Mouse (Mus musculus): ENCODE data around the gene Pcca.
"Not testable (repeated sequence)": the region's sequence is repeated elsewhere in the genome, so short reads cannot be mapped to it uniquely, and the experiment has no call there.

Gene Pcca

DNA sequence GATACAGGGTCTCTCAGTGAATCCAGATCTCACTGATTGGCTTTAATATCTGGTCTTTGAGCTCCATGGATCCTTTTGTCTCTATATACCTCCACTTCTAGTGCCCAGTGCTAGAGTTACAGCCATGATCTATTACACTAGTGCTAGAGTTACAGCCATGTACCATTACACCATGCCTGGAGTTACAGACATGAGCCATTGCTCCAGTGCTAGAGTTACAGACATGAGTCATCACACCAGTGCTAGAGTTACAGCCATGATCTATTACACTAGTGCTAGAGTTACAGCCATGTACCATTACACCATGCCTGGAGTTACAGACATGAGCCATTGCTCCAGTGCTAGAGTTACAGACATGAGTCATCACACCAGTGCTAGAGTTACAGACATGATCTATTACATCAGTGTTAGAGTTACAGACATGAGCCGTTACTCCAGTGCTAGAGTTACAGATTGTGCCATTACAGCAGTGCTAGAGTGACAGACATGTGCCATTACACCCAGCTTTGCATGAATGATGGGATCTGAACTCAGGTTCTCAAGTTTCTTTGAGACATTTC, 26.8 kb downstream of the Pcca start:
- DNase-seq (ENCODE audit: low read depth, low spot score): peak; percentile 59

DNA sequence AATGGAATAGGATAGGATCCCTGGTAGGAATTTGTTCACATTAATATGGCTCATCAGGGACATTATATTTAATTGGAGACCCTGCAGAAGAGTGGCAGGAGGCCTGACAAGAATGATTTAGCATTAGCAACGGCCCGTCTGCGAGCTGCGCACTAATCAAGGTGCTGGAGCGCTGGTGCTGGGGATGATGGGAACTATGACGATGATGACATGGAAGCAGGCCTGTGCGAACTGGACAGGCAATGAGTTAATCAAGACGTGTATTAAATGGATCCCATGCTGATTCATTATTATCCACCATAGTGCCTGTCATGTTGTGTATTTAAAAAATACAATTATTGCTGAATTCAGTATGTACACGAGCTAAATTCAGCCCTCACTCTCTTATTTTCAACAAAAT, 36.7 kb downstream of the Pcca start:
- no peak for DNase-seq (ENCODE audit: low read depth, low spot score)

DNA sequence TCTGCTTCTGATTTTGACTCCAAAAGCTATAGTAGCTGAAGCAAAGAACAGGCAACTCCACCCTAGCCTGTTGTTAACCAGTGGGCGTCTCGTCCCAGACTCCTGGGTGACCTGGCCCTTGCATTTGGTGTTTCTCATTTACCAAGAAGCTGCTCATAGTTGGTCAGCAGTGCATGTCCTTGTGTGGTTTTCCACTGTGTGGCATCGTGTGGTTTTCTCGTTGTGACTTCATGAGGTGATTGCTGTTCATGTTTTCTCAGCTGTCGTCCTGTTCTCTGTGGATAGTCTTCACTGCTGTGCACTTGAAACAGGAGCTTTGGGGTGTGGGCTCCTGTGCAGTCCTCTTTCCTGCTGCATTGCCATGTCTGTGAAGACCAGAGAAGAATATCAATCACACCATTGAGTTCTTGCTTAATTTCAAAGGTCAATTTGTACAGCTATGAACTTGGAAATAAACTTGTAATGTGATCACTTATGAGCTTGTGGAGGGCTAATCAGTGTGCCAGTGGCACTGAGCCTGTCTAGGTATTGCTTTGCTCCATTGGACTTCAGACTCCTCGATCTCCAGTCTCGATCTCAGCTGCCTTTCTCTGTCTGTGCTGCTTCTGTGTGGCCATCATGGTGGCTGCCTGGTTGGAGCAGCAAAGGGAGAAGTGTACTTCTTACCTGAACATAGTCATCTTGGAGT, 40.1 kb downstream of the Pcca start:
- DNase-seq (ENCODE audit: low read depth, low spot score): no peak

DNA sequence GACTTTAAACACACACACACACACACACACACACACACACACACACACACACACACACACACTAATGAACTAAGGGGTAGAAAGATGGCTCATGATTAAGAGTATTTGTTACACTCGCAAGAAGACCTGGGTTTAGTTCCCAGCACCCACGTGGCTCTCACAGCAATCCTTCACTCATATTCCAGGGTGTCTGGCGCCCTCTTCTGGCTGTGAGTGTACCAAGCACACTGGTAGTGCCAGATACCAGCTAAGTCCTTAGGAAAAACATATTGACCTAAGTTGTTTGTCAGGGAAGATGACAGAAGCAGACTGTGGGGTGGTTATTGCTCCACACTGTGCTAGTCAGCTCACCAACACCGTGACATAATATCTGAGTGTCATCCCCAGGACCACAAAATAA, 43.7 kb downstream of the Pcca start:
- no peak for DNase-seq (ENCODE audit: low read depth, low spot score)

DNA sequence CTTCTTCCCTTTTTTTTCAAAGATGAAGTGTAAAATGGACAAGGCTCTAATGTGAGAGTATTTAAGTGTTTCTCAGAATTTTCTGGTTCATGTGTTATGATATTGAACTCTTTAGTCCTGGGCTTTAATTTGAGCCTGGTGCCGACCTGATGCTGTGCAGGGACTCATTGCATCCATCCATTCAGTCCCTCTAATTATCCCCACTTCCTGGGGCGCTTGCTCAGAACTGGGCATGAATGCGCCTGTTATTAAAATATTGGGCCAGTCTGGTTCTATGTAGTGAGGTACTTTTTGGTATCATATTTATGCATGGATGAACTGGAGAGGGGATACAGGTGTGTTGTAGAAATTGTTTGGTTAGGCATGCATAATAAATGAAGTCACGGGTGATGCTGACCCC, 47.9 kb downstream of the Pcca start:
- no peak for DNase-seq (ENCODE audit: low read depth, low spot score)

DNA sequence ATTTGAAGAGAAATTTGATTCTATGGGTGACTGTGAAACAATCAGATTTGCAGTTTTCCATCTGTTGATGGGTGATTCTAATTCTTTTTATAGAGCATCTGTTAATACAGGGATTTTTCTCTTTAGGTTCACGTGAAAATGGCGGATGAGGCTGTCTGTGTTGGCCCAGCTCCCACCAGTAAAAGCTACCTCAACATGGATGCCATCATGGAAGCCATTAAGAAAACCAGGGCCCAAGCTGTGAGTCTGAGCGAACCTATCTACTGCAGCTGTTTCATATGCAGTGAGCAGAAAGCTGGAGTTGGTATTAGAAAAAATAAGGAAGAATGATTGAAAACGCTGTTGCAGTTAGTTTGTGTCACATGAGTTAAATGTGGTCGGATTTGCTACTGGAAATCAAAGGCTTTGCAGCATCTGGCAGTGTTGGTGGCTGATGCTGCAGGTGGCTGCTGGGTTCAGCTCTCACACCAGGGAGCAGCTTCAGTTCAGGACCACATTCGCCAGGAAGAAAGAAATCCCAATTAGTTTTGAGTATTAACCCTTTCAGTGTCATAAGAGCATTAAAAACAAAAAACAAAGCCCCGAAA, 48.5 kb downstream of the Pcca start:
- no peak for DNase-seq (ENCODE audit: low read depth, low spot score)

DNA sequence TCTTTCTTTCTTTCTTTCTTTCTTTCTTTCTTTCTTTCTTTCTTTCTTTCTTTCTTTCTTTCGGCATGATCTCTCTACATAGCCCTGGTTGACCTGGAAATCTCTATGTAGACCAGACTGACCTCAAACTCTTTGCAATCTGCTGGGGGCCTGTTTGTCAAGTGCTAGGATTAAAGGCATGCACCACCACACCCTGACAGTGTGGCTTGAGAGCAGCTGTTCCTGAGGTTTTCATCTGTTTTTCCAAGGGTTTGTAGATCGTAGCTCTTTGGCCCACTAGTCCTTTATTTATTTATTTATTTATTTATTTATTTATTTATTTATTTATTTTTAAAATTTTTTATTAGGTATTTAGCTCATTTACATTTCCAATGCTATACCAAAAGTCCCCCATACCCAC, 50.0 kb downstream of the Pcca start:
- DNase-seq (ENCODE audit: low read depth, low spot score): not testable (repeated sequence)

DNA sequence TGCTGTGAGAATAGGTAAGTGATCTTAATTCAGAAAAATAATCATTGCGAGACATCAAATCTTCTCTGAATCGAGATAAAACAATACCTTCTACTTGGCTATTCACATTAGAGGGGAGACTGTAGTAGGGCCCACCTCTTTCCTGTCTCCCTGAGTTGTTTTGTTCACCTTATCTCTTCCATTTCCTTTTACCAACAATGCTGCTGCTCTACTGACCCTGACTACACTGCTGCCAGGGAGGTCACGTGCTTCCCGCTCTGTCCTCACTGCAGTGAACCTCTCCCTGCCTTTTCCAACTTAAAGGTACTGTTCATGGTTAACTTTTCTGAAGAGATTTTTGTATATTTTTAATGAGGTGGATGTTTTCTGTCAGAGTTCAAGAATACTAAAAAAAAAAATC, 52.8 kb downstream of the Pcca start:
- DNase-seq (ENCODE audit: low read depth, low spot score): no peak

DNA sequence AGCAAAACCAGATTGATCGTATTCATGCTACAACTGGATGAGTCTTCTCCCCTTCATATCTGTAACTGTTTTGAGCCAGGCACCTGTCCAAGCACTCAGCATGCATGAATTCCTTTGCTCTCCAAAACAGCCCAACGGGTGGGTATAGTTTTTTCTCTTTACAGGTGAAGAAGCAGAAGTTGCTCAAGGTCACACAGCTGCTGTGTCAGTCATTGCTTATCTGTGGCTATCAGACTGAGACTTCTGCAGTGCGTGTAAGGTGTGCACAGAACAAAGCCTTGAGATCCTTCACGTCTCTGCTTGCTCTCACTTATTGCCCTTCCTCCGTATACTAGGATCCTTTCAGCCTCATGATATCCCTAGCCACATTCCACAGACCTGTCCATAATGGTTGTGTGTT, 63.4 kb downstream of the Pcca start:
- no peak for DNase-seq (ENCODE audit: low read depth, low spot score)

DNA sequence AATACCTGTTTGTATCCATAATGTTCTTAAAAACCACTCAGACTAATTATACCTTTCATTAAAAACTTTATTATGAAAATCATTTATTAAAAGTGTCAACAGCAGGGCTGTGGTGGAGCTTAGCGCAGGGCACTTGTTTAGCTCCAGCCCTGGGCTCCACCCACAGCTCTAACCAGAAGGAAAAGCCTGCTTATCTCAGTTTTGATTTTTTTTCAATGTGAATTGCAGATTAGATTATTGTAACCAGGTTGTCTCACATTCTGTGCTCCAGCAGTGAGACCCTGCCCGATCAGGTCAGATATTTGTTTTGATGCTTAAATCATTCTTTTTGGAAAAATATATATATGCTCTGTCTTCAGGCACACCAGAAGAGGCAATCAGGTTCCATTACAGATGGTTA, 64.7 kb downstream of the Pcca start:
- DNase-seq (ENCODE audit: low read depth, low spot score): no peak

DNA sequence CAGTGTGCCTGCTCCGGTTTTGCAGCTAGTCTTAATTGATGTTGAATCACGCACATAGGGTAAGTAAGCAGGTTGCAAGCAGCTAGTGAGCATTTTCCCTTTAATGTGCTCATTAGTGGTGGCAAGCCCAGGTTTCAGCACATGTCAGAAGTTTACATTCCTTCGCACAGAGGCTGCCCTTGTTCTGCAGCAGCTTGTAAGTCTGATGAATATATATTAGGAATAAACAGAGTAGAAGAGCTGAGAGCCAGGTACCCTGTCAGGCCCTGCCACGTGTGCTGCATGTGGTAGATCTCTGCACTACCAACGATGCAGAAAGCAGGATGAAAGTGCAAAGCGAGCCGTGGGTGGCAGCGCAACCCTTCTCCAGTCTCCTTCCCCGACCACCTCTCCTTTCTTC, 65.7 kb downstream of the Pcca start:
- no peak for DNase-seq (ENCODE audit: low read depth, low spot score)

DNA sequence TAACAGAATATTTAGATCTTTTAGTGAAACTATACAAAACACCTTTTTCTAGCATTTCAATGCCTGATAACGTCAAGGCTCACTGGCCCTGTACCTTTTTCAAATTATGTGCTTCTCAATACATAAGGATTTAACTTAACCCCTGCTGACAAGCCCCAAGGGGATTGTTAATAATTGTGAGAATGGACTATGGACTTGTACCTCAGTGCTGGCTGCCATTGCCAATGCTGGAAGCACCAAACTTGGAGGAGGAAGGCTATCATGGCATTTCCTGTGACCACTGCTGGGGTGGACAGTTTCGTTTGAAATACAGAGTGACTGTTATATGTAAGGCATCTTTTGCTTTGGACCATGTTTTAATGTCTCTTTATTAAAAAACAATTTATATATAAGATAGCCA, 68.6 kb downstream of the Pcca start:
- no peak for DNase-seq (ENCODE audit: low read depth, low spot score)

DNA sequence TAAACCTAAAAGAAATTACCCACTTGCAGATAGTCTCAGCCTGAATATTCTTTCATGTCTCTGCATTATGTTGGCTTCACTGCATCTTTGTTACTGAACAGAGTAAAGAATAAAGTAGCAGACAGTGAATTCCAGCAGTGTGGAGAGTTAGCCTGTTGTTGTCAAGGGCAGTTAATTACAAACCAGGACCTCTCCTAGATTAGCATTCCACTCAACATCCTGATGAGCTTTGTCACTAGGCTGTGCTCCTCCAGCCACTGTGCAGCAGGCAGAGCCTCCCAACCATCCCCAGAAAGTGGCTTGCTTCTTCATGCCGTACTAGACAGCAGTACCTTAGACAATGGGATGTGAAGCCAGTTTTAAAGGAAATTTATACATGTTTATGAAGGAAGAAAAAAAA, 72.4 kb downstream of the Pcca start:
- DNase-seq (ENCODE audit: low read depth, low spot score): no peak

DNA sequence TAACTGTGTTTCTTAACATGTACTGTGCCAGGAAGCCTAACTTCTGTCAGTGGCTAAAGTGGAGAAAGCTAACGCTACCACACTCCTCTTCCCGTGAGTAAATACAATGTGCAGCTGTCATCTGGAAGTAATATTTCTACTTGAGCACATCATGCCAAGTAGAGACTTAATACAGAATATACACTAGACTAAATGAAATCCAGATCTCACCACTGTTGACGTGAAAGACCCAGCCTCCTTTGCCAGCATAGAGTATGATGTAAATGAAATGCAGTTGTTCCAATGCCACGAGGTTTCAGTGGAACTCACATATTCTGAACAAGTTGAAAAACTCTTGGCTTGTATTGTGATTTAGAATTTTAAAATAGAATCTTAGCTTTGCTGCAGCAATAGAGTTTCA, 73.3 kb downstream of the Pcca start:
- no peak for DNase-seq (ENCODE audit: low read depth, low spot score)

DNA sequence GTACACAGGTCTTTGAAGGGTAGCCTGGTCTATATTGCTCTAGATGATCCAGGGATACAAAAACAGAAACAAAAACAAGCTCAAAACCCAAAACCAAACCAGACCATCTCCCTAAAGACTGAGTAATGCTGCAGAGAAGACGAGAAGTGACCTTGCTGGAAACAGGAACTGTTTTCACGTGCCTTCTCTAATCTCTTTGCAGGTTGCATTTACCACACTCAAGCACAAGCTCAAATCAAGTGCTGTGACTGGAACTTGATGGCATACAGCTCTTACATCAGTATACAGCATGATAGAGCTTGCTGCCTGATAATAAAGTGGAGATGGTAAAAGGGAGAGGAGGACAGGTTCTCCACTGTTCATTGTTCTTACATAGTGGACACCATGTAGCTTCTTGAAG, 74.2 kb downstream of the Pcca start:
- DNase-seq (ENCODE audit: low read depth, low spot score): no peak

DNA sequence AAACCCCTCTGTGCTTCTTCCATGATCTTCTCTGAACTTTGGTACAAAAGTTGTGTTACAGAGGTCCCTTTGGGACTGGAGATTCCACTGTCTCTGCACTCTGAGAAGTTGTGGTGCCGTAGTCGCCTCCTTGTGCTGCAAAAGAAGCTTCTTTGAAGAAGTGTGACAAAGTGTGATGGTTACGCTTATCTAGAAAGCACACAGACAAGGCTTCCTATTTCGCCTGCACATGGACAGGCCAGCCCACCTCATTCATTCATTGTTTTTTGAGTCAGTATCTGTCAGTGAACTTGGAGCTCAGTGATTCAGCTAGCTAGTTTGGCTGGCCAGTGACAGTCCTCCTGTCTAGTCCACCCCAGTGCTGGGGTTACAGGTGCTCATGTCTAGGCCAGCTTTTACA, 76.9 kb downstream of the Pcca start:
- DNase-seq (ENCODE audit: low read depth, low spot score): no peak

DNA sequence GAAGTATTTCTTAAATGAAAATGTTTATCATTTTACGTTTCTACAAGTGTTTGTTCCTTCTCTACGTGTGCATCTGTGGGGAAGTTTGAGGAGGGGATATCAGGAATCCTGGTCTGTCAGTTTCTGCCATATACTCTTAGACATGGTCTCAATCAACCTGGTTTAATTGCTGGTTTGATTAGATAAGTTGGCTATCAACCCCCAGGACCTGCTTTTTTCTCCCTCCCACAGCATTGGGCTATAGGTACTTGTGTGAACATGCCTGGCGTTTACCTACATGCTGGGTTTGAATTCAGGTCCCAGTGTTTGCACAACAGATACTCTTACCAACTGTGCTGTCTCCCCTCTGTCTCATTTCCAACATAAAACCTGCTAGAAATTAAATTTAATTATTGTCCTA, 78.2 kb downstream of the Pcca start:
- no peak for DNase-seq (ENCODE audit: low read depth, low spot score)

DNA sequence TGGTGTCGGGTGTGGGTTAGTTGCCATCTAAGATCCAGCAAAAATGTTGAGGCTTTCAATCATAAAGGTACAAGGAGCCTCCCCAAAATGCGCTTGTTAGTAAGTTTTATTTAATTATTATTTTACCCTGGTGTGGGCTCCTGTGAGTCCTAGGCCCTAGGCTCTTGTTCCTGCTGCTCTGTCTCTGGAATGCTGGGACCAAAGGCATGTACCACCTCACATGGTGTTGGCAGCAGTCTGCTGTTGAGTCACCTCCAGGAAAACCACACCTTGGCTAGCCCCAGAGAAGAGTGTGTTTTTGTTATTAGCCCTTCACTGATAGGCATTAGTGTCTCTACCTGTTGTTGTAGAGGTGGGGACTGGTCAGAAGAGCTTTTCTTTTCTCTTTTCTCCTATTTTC, 83.5 kb downstream of the Pcca start:
- DNase-seq (ENCODE audit: low read depth, low spot score): no peak

DNA sequence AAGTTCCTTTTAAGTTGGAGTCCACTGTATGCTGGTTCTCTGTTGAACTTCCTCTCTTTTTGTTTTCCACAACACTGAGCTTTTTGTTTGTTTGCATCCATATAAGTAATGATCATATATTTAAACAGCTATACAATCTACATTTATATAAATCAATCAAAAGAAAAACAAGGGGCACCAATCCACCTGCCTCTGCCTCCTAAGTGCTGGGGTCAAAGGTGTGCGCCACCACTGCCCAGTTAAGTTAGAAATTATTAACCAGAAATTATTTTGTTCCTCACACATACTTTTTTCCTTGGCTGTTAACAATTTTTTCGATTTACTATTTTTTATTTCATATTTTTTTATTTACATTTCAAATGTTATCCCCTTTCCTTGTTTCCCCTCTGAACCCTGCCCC, 99.3 kb downstream of the Pcca start:
- DNase-seq (ENCODE audit: low read depth, low spot score): no peak

DNA sequence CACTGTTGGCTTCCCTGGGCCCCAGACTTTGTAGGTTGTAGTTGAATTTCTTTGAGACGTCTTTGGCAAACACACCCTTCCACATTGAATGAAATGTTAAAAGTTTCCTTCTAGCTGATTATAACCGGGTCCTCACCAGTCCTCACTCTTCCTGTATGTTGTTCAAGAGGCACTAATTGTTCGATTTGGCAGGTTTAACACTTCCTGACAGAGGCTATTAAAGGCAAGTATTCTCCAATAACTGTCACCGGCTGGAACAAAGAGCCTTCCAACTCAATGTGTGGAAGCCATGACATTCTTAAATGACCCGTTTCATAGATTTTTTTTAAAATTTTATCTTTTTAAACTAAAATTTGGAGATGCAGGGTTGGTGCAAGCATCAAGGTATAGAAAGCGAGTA, 102.5 kb downstream of the Pcca start:
- no peak for DNase-seq (ENCODE audit: low read depth, low spot score)

DNA sequence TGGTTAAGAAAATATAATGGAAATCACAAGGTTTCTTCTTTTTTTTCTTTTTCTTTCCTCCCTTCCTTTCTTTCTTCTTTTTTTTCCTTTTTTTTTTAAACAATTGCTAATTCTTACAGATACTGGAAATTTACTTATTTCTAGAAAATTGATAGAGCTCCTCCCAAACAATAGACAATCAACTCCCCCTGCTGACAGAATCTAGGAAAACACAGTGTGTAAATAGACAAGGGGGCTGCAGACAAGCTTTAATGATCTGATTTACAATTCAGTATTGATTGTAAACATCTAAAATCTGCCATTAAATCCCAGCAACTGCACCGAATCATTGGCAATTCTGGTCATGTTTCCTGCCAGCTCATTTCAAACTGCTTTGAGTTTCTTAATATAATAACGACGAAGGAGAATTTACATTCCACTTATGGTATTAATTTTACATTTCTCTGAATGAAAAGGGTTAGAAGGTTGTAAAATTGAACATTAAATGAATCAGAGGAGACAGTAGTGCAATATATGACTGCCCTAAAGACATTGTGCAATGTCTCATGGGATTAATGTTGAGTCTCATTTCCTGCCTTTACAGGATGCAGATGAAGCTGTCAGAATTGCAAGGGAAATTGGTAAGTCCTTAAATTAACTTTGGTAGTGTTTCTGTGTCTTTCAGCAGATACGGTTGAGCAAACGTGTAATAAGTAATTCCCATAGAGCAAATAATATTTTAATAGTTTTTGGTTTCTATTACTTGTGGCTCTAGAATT, 103.9 kb downstream of the Pcca start:
- DNase-seq (ENCODE audit: low read depth, low spot score): no peak

DNA sequence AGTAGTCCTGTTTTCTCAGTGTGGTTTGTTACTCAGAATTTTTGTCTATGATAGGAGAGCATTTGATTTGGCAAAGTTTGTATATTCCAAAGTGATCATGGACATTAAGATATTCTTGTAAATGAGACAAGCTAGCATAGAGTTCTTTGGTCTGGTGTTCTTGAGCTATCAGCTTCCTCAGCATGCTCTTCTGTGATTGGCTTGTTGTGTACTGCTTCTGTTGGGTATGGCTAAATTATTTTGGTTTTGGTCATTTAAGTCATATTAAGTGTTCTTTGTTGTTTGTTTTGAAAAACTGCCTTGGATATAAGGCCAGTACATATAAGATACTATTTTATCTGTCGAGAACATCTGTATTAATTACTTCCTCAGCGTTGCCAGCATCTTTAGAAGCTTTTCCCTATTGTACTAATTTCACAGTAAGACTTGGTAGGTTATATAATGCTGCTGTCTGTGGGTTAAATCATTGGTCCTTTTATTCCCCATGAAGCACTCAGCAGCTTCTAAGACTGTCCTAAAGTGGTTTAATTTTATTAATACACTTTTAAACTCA, 105.1 kb downstream of the Pcca start:
- no peak for DNase-seq (ENCODE audit: low read depth, low spot score)

DNA sequence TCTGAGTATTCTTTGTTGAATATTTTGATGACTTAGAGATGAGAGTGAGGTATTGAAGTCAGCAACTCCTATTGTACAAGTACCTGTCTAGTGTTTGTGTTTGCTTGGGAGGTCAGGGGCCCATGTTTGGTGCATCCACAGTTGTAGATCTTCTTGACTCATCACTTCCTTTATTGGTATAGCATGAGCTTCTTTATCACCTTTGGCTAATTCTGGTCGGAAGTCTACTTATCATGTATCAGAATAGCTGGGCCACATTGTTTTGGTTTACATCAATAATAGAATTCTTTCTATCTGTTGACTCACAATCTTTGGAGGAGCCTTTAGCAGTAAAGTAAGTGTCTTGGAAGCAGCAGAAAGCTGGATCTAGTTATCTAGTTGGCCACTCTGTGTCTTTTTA, 108.3 kb downstream of the Pcca start:
- DNase-seq (ENCODE audit: low read depth, low spot score): no peak
